Mouse (Mus musculus): ENCODE measurements around the gene Jarid2.

DNA sequence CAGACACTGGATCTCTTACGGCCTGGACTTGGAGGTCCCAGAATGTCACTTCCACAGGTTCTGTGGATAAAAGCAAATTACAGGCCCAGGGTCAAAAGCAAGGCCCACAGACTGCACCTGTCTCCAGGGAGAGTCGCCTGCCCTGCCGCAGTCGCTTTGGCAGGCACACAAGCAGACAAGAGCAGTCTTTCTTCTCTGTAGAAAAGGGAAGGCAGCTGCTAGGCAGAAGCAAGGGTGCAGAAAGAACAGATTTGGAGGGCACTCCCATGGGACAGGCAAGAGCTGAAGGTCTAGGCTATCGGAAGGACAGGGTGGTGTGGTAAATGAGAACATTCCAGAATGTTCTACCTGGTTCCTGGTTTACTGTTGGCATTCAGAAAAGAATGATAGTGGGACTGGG is 22.1 kb upstream of the Jarid2 start:
- TF ChIP-seq POLR2A (IDR thresholded peaks at IDR 0.05; ENCODE audit: insufficient read depth, low read length) = no peak
- no peak for TF ChIP-seq CTCF (IDR thresholded peaks at IDR 0.05; ENCODE audit: low read depth, low read length)

Measured in ES-Bruce4 (cell line).